Mouse (Mus musculus) myocyte (in vitro differentiated cells): ENCODE data around the gene St3gal6. TPM values are rescaled to one million over a fixed set of nuclear protein-coding genes. Genes with fewer than 3 reads are reported as not detected.

Experiments
- H3K27me3 ChIP-seq: one replicate; pipeline ENCODE4 v1.6.1; 2011; ENCODE audit not compliant: control insufficient read depth, insufficient read depth, insufficient read length
- H3K36me3 ChIP-seq: one replicate; pipeline ENCODE4 v1.6.1; 2011; ENCODE audit not compliant: control insufficient read depth, insufficient read depth
- H3K4me2 ChIP-seq: one replicate; pipeline ENCODE4 v1.6.1; 2011; ENCODE audit warnings: low read depth, control low read depth
- H3K4me3 ChIP-seq: one replicate; pipeline ENCODE4 v1.5.1; 2011; ENCODE audit warnings: mild to moderate bottlenecking, control low read depth, moderate library complexity
- H3K79me2 ChIP-seq: one replicate; pipeline ENCODE4 v1.6.1; 2011; ENCODE audit not compliant: control insufficient read depth, insufficient read depth
- H3ac ChIP-seq: one replicate; pipeline ENCODE4 v1.6.1; 2011; ENCODE audit not compliant: control insufficient read depth, insufficient read length
- CEBPB ChIP-seq: IDR thresholded peaks from 2 replicates; pipeline ENCODE4 v1.6.1; 2011; ENCODE audit warnings: mild to moderate bottlenecking, moderate library complexity; ENCODE audit not compliant: poor library complexity, insufficient read depth, severe bottlenecking
- E2F4 ChIP-seq: IDR thresholded peaks from one replicate; pipeline ENCODE4 v1.6.1; 2011; ENCODE audit warnings: mild to moderate bottlenecking, control low read depth, moderate library complexity; ENCODE audit not compliant: insufficient read depth
- MAX ChIP-seq: IDR thresholded peaks from one replicate; pipeline ENCODE4 v1.6.1; 2011; ENCODE audit warnings: low read depth, mild to moderate bottlenecking, control low read depth
- MYOD1 ChIP-seq, 3 experiments: IDR thresholded peaks; one replicate each; pipeline ENCODE4 v1.6.1; 2011; ENCODE audit warnings: control low read depth in 2 of 3, low read depth in 2 of 3, mild to moderate bottlenecking in 2 of 3, moderate library complexity in 1 of 3; ENCODE audit not compliant: insufficient read length in 2 of 3, control insufficient read depth in 1 of 3
- MYOG ChIP-seq, 3 experiments: IDR thresholded peaks; one replicate each; pipeline ENCODE4 v1.6.1; 2011; ENCODE audit warnings: control low read depth in 2 of 3, low read depth in 2 of 3, mild to moderate bottlenecking in 2 of 3; ENCODE audit not compliant: insufficient read length in 2 of 3, control insufficient read depth in 1 of 3, insufficient read depth in 1 of 3
- POLR2A ChIP-seq: IDR thresholded peaks from one replicate; pipeline ENCODE4 v1.6.1; 2011; ENCODE audit warnings: low read depth, mild to moderate bottlenecking, control low read depth, moderate library complexity; ENCODE audit not compliant: insufficient read length
- POLR2AphosphoS2 ChIP-seq: IDR thresholded peaks from one replicate; pipeline ENCODE4 v1.6.1; 2011; ENCODE audit warnings: low read depth, control low read depth; ENCODE audit not compliant: insufficient read length
- REST ChIP-seq: IDR thresholded peaks from one replicate; pipeline ENCODE4 v1.6.1; 2011; ENCODE audit warnings: mild to moderate bottlenecking, control low read depth, moderate library complexity; ENCODE audit not compliant: insufficient read depth, insufficient read length
- SRF ChIP-seq: IDR thresholded peaks from one replicate; pipeline ENCODE4 v1.6.1; 2011; ENCODE audit warnings: low read depth; ENCODE audit not compliant: control insufficient read depth, insufficient read length
- TCF12 ChIP-seq: IDR thresholded peaks from one replicate; pipeline ENCODE4 v1.6.1; 2011; ENCODE audit warnings: mild to moderate bottlenecking, control low read depth; ENCODE audit not compliant: poor library complexity, insufficient read depth, severe bottlenecking
- TCF3 ChIP-seq: IDR thresholded peaks from one replicate; pipeline ENCODE4 v1.6.1; 2011; ENCODE audit warnings: low read depth, control low read depth; ENCODE audit not compliant: insufficient read length
- USF1 ChIP-seq: IDR thresholded peaks from one replicate; pipeline ENCODE4 v1.6.1; 2011; ENCODE audit warnings: low read depth, mild to moderate bottlenecking, control low read depth, moderate library complexity
- polyA plus RNA-seq: library from polyadenylated mRNA; unstranded; fragments of >200 nt; fragmentation: generic; extraction: Trizol; gene quantifications from one replicate; pipeline ENCODE4 v1.2.1, GENCODE M21; 2012; ENCODE audit warnings: missing spikeins

St3gal6 gene
- polyA plus RNA-seq, 1 experiment = 0.18 TPM

- Histone ChIP-seq H3K4me2 (no peak overlapping the region), H3K27me3 (no peaks in the 10 kb centered on the region), H3K4me3 (no peak overlapping the region), H3K79me2 (no peaks in the 10 kb centered on the region), H3ac (no peak overlapping the region), H3K36me3 (peaks cover 28% of the 10 kb centered on the region)
- TF ChIP-seq POLR2A (no peak), REST (no peak), MYOD1 (IDR thresholded peaks at IDR 0.05; ENCODE audit: control insufficient read depth in 1 of 3, insufficient read length in 2 of 3, low read depth in 2 of 3) (no peak), TCF12 (no peak), SRF (no peak), TCF3 (no peak)
These were observed 72.4 kb downstream of the St3gal6 start for GRCm38 (mm10) chr16:58451647-58452046.

DNA sequence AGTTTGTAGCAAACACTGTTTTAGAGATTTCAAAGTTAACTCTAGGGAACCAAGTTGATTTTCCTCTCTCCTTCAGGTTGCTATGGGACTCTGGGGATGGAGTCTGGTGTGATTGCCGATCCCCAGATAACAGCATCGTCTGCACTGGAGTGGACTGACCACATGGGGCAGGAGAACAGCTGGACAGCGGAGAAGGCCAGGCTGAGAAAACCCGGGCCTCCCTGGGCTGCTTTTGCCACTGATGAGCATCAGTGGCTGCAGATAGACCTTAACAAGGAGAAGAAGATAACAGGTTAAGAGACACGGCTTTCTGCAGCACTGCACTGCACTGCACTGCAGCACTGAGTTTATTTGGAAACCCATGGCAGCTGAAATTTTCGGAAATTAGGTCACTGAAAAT is 73.4 kb downstream of the St3gal6 start:
- Histone ChIP-seq H3K4me2 (no peak overlapping the region), H3K36me3 (peaks cover 28% of the 10 kb centered on the region), H3K4me3 (no peak overlapping the region), H3ac (no peak overlapping the region), H3K79me2 (no peaks in the 10 kb centered on the region), H3K27me3 (no peaks in the 10 kb centered on the region)
- TF ChIP-seq TCF12 (no peak), MYOD1 (IDR thresholded peaks at IDR 0.05; ENCODE audit: control insufficient read depth in 1 of 3, insufficient read length in 2 of 3, low read depth in 2 of 3) (no peak), SRF (no peak)

DNA sequence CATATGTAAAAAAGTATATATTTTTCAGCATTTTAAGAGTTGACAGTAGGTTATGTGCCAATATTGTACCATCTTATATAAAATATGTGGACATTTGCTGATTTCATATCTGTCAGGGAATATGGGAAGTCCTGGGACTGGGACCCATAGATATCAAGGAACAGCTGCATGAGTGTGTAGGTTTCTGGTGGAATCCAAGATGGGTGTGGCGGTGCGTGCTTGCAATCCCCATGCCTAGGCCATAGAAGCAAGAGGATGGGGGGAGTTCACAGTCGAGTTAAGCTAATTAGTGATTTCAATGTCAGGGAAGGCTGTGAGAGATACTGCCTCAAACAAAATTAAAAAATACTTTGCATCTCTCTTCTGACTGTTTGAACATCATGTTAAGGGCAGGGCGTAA is 75.0 kb downstream of the St3gal6 start:
- H3K4me2 ChIP-seq = no peak overlapping the region
- no peaks in the 10 kb centered on the region for H3K79me2 ChIP-seq
- no peak overlapping the region for H3K4me3 ChIP-seq
- no peak for TF ChIP-seq REST
- TF ChIP-seq POLR2A = no peak
- TF ChIP-seq CEBPB = no peak
- no peak for TF ChIP-seq TCF12
- no peak for TF ChIP-seq MYOD1 (IDR thresholded peaks at IDR 0.05; ENCODE audit: control insufficient read depth in 1 of 3, insufficient read length in 2 of 3, low read depth in 2 of 3)
- no peak for TF ChIP-seq MYOG (IDR thresholded peaks at IDR 0.05; ENCODE audit: control insufficient read depth in 1 of 3, insufficient read depth in 1 of 3, insufficient read length in 2 of 3, low read depth in 2 of 3)
- TF ChIP-seq POLR2AphosphoS2 = no peak
- no peak for TF ChIP-seq SRF
- TF ChIP-seq USF1 = no peak
- no peak for TF ChIP-seq E2F4
- TF ChIP-seq MAX = no peak
- TF ChIP-seq TCF3 = no peak
- no peak overlapping the region for H3ac ChIP-seq
- peaks cover 24% of the 10 kb centered on the region for H3K36me3 ChIP-seq
- H3K27me3 ChIP-seq = no peaks in the 10 kb centered on the region

- Histone ChIP-seq H3K27me3 (no peaks in the 10 kb centered on the region), H3K79me2 (no peaks in the 10 kb centered on the region), H3ac (no peak overlapping the region), H3K4me3 (no peak overlapping the region), H3K4me2 (no peak overlapping the region), H3K36me3 (peaks cover 20% of the 10 kb centered on the region)
- TF ChIP-seq MYOG (IDR thresholded peaks at IDR 0.05; ENCODE audit: control insufficient read depth in 1 of 3, insufficient read depth in 1 of 3, insufficient read length in 2 of 3, low read depth in 2 of 3) (no peak), POLR2A (no peak), SRF (no peak), REST (no peak), TCF12 (no peak), E2F4 (no peak), MAX (no peak), MYOD1 (IDR thresholded peaks at IDR 0.05; ENCODE audit: control insufficient read depth in 1 of 3, insufficient read length in 2 of 3, low read depth in 2 of 3) (no peak), CEBPB (no peak), POLR2AphosphoS2 (no peak), USF1 (no peak), TCF3 (no peak)
These were observed 77.5 kb downstream of the St3gal6 start for GRCm38 (mm10) chr16:58446281-58447259.

DNA sequence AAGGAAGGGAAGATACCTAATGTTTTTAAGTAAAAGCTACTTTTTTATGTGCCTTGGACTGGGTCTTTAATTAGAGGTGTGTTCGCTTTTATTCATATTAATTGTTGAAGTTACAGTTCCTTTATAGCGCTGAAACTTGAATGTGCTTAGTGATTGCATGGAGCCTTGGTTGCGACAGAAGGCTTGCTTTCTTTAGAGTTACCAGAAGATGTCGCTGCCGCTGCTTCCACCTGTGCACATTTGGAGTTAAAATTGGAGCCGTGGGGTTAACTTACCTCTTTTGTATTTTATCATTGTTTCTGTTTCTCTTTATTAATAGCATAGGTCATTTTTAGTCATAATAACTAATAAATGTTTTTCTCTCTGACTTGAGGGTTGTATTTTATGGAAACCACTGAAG is 79.3 kb downstream of the St3gal6 start:
- no peak for TF ChIP-seq MAX
- no peak for TF ChIP-seq TCF3
- TF ChIP-seq SRF = no peak
- TF ChIP-seq MYOG (IDR thresholded peaks at IDR 0.05; ENCODE audit: control insufficient read depth in 1 of 3, insufficient read depth in 1 of 3, insufficient read length in 2 of 3, low read depth in 2 of 3) = no peak
- TF ChIP-seq TCF12 = no peak
- TF ChIP-seq USF1 = no peak
- no peak for TF ChIP-seq POLR2AphosphoS2
- TF ChIP-seq POLR2A = no peak
- TF ChIP-seq MYOD1 (IDR thresholded peaks at IDR 0.05; ENCODE audit: control insufficient read depth in 1 of 3, insufficient read length in 2 of 3, low read depth in 2 of 3) = no peak
- no peak for TF ChIP-seq E2F4
- TF ChIP-seq CEBPB = no peak
- no peak for TF ChIP-seq REST
- Histone ChIP-seq H3K79me2 (peaks cover 6% of the 10 kb centered on the region), H3K36me3 (peaks cover 17% of the 10 kb centered on the region), H3K4me2 (no peak overlapping the region), H3K27me3 (no peaks in the 10 kb centered on the region), H3ac (no peak overlapping the region), H3K4me3 (no peak overlapping the region)
